Mouse (Mus musculus) lung, postnatal 36 days (tissue): Measurements from ENCODE around the gene Glp2r.
A peak's percentile ranks its signal among the peaks of the same experiment; 100 is the strongest.

Experiments
- DNase-seq: peaks from one replicate; pipeline ENCODE4 v3.0.0; 2022; ENCODE audit warnings: mixed read lengths

The Glp2r gene

DNA sequence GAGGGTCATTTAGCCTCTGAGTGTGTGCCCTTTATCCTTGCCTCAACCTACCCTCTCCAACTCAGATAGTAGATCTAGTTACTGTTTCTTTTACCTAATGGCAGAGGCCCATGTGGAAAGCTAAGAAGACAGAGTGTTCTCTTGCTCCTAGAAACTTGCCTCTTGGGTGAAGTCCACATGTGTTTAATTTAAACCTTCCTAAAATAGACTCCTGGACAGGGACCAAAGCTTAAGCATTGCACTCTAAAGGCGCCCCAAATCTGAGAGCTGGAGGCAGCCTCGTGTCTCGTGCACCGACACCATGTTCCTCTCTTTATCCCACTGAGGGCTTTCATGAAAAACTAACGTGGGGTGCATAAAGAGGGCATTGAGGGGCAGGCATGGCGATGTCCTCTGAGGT, 43.9 kb downstream of the Glp2r start:
- no peak for DNase-seq

DNA sequence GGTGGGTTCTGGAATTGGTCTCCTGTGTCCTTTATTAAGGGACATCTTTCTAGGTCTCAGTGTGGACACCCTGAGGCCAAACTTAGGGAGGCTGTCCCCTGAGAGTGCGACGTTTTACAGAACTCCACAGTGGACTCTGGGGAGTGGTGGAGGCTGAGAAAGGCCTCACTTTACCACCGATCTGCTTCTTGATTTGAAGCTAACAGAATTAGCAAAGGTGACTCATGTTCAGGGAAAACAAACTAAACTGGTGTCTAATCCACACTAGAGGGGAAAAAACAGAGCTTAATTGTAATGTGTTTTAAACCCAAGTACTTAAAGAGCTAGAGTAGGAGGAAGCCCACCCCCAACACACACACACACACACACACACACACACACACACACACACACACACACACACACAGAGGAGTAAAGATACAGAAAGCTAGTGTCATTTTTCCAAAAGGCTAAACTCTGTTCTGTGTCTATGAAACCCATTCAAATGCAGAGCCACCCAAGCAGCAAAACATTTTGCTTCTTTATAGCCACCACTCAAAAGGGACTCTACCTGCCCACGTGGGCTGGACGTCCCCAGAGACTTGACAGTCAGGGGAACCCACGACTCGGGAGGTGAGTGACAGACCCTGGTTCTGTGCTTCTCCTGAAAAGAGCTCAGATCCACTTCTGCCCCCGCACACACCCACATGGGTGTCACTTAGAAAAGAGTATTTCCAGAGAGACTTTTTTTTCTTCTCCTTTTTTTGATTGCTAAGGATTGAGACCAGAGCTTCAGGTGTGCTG, 47.5 kb downstream of the Glp2r start:
- no peak for DNase-seq

DNA sequence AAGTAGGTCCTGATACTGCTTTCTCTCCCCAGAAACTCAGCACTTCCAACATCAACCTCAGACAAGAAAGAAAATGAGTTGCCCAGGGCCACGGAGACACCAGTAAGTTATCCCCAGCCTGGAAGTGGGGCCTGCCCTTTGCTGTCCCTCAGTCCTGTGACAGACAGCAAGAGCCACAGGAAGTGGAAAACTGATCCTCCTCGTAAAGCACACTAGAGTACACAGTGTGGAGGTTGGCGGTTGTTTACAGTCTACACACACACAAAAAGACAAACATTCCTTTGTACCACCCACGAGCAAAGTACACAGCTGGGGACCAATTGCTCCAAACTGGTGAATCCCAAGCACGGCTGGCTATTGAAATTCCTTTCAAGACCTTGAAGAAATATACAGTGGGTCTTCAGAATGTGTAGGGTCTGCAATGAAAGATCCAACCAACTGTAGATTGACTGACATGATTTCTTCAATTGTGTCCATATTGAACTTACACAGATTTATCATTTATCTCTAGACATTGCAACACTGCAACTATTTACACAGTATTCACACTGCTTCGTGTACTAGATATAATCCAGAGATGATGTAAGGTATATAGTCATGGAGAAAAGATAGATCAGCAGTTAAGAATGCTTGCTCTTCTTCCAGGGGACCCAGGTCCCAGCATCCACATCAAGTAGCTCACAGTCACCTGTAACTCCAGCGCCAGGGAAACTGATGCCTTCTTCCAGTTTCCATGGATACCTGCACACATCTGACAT, 48.4 kb downstream of the Glp2r start:
- DNase-seq: no peak

DNA sequence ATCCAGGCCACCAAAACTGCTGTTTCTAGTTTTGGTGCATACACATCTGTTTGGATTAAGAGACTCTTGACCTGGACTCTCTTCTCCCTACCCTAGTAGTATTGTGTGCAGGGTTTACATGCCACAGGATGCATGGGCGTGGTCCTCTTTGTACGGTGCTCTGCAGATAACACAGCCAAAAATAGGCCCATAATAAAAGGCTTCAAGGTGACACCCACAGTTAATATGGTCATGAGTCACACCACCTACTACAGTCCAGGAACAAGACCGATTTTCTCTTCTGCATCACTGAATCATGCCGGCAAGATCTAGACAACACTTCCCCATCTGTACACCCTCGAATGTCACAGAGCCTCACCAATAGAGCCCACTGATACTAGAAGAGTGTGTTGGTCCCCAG, 49.5 kb downstream of the Glp2r start:
- no peak for DNase-seq

DNA sequence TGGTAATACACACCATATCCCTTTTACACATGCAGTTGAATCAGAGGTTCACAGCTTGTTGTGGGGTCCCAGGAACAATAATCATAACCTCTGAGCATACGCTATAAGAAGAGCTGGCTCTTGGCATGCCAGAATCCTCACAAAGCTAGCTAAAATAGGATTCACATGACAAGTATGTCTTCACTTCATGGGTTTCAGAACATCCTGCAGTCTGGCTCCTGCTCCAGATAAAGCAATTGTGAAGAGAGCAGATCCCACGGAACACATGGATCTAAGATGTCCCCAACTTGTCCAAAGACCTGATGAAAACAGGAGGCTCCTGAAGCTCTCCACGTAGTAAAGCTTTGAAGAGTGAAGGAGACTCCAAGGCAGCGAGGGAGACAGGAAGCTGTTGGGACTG, 55.6 kb downstream of the Glp2r start:
- DNase-seq: no peak

DNA sequence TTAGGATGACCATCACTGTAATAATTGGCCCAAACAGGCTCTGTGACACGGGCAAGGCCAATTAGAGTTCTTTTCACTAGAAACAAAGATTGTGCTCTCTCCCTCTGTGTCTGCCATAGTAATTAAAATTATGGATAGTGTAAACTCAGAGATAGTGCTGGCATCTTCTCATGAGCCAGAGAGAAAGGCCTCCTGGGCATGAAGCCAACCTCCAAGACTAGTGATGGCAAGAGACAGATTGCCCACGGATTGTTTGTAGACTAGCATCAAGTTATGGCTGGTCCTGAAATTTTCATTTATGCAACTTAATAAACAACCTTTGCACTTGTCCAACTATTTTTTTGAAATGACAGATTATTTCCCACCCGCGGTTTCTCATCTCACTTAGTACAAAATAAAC, 58.0 kb downstream of the Glp2r start:
- no peak for DNase-seq

DNA sequence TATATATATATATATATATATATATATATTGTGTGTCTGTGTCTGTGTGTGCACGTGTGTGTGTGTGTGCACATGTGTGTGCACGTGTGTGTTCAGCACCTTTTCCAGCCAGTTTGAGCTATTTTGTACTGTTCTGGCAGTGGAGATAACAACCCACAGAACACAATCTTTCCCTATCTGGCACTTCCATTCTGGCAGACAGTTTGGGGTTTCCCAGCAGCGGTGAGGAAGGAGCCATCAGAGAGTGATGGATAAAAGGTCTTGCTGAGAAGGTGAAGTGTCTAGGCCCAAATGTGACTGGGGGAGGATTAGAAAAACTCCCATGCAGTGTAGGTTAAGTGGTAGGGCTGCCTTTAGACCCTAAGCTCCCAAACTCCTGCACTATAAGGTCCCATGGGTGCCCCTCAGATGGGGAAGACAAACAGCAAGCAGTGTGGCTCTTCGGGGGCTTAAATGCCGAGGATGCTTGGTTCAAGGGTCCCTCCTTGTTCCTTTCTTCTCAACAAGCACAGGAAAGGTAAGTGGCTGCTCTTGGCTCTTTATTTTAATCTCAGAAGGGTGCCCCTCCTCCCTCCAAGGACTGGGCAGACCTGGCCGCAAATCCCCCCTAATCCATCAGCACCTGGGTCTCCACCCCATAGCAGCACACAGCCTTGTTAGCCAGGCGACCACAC, 76.1 kb downstream of the Glp2r start, which contains the start of gene Rcvrn:
TSS of gene Rcvrn (plus strand) at position 624 of the 674 bp plus-strand sequence.
- DNase-seq: no peak

DNA sequence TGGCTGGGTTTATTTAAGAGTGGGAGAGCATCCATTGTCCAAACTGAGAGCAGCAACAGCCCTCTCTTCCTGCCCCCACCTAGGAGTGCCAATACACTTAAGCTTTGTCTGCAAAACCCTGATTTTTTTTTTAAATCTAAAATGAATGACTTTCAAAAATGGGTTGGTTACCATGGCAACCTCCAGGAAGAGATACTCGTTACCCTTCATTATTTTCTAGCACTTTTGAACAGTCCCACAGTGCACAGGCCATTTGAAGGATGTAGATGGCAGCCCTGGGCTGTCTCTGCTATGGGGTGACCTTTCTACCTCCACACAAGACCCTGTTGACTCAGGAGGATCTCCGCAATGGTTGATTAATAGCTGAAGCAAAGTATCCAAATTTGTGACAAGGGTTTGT, 84.8 kb downstream of the Glp2r start:
- DNase-seq: no peak

DNA sequence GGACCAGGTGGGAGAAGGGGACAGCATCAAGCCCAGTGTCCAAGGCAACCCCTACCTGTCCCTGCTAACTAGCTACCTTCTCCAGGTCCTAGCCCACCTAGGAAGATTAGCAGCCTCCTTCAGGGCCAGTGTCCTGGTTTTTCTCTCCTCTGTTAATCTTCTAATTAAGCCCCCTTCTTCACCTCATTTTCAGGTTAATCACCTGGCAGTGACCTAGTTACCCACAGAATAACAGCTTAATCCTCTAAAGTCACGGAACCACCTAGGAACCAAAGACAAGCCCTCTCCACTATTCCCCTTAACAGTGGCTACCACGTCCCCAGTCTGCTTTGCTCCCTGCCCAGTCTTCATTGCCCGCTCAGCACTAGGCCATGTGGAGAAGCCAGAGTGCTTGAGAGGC, 89.1 kb downstream of the Glp2r start:
- no peak for DNase-seq

DNA sequence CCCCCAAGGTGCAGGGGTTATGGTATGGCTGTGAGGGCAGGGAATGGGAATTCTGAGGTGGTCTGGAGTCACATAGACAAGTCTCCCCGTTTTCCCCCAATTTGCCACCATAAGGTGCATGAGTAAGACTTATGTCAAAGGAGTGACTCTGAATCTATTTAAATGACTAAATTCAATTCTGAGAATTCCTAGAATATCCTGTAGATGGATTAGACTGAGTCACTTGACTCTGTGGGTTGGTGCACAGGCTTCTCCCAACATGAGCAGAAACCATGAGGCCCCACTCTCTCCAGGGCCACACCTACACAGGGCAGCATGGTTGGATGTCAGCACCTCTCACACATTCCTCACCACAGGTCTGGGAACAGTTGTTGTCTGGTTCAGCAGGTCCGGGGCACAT, 91.0 kb downstream of the Glp2r start:
- DNase-seq: no peak

DNA sequence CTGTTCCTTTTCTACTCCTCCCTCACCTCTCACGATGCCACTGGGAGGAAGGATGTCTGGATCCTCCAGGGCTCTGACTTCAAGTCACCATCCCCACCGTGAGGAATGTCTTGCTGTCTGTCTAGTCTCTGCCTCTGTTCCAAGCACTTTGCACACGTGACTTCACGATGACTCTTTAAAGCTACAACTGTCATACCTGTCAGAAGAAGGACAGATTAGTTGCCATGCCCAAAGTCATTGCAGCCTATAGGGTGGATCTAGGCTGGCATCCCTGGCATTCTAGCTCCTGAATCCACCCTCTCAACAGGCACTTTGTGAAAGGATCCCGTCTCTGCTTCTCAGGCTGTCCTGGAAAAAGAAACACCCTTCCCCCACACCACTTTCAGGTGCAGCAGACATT, 91.7 kb downstream of the Glp2r start:
- no peak for DNase-seq

DNA sequence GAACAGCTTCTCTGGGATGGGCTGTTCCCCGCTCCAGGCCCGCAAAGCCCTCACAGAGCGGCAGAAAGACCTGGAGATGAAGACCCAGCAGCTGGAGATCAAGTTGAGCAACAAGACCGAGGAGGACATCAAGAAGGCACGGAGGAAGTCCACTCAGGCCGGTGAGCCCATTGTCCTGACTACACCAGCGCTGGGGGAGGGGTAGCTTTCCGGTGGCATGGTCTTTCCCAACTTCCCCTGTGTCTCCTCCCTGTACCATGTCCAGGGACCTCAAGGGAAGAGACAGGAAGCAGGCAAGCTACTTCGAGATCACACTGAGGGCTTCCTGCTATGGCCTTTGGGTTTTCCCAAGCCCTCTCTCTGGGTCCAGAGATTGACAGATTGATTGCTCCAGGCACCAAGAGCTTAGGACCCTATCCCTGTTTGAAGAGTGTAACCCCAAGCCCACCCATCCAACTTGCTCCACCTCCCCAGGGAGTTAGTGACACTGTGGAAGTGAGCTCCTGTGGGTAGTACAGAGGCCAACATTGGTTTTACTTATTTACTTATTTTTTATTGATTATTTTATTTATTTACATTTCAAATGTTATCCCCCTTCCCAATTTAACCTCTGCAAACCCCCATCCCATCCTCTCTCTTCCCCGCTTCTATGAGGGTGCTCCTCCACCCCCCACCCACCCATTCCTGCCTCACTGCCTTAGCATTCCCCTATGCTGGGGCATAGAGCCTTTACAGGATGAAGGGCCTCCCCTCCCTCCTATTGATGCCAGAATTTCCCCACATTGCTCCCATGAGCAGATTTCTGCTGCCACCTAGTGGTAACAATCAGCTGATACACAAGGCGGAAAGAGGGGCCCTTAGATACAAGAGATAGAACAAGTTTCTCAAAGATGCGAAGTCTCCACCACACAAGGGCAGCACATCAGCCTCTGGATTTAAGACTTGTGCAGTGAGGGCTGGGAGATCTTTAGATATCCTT, 95.1 kb downstream of the Glp2r start:
- peak; percentile 78 for DNase-seq

DNA sequence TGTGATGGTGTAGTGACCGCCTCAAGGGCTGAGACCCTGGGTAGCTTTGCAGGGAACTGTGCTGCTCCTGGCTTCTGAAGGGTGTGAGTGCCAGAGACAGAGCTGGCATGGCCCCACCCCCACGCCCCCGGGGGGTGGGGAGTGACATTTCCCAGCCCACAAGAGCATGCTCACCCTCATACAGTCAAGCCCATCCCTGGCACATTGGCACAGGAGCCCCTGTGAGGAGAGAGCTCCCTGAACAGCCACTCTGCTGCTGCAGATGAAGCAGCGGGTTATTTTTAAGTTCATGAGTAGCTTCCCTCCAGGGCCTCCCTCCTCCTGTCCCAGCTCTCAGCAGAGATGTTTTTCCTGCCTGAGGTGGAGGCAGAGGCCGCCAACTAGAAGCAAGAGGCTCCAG, 98.8 kb downstream of the Glp2r start:
- DNase-seq: no peak

DNA sequence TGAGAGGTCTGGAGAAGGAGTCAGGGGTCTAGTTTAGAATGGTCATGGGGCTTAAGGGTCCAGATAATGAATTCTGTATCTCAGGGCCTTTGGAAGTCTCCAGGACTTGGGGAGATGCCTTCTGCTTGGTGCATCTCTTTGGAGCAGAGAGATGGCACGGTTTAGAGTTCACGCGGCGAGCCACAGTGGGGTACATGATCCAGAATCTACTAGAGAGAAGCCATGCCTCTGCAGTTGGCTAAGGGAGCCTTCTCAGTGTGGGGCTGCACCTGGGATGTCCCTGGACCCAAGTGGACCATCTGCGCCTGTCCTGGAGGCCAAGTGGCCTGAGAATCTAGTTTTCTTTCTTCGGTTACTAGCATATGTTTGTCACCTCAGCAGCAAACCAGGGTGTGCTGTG, 100.9 kb downstream of the Glp2r start:
- no peak for DNase-seq

DNA sequence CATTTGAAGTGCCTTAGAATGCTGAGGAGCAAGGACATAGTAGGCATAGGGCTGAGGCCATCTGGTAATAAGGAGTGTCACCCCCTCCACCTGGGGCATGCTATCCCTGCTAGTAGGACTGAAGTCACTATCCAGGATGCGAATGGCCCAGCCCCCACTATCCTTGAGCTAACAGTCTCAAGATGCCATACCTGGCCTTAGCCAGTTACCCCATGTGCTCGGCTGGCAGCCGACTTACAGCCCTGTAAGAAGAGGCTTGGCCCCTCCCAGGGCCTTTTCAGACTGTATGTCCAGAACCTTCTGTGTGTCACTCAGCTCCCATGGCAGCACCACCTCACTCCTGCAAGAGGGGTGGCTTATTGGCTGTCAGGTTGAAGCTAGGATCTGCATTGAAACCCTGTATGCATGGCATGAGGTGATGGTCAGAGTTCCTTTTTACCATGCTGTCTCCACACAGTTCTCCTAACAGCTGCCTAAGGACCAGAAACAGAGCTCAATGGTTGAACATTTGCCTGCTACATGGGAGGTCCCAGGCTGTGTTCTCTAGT, 102.4 kb downstream of the Glp2r start:
- no peak for DNase-seq

DNA sequence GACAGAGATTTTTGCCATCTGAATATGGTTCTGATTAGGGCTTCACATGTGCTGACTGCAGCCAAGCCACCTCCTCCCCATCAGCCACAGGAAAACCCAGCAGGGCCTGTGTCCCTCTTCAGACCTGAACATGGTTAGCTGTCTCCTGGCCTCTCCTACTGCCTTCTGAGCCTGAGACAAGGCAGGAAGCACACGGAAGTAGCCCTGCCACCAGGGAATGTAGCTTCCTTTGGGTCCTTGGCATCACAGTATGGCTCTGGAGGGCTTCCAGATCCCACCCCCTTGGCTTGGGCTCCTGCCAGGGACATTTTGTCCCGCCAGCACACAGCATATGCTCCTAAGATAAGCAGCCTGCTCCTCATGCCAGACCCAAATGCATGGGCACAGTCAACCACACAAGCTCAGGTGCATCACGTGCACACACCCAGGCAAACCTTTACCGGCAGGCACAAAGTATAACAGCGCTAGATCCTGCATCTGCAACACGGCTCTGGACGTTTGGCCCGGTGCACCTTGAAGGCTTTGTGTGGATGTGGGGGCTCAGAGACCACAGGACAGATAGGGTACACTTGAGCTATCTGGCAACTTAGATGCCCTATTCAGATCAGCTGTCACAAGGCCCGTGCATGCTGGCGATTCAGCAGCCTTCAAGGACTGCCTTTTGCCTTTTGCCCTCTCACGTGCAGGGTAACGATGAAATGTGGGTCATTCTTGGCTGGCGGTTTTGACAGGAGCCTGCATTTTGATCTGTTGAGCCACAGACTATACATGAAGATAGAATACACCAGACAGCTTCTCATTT, 103.2 kb downstream of the Glp2r start:
- DNase-seq: peak; percentile 81

DNA sequence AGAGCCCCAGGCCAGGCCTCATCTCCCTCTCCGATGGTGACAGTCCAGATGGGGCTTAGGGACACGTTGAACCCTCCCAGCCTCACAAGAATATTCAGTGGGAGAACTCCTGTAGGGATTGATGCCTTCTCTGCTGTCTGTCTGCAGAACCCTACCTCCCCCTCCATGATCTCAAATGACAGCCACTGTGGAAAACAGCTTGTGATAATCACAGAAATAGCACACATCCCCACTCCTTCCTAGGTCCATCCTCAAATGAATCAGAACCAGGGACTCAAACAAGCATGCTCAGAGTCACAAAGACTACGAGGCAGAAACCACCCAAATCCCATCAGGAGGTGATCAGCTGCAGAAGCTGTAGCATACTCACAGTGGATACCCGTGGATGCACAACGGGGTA, 104.8 kb downstream of the Glp2r start:
- DNase-seq: no peak

DNA sequence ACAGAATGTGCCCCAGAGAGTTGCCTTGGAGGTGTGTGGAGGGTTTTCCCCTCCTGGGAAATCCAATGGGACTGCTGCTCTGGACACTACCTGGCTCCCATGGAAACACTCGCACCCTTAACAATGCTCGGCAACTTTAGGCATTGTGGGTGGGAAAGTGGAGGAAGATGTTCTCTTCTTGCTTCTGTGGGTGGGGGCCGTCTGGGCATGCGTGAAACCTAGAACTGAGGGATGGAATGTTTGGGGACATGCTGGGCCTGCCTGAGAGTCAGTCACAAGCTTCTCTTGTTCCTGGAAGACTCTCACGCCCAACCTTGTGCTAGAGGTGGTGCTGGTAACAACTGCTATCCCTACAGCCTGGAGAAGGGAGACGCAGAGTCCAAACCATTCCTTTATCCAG, 106.0 kb downstream of the Glp2r start:
- DNase-seq: no peak

DNA sequence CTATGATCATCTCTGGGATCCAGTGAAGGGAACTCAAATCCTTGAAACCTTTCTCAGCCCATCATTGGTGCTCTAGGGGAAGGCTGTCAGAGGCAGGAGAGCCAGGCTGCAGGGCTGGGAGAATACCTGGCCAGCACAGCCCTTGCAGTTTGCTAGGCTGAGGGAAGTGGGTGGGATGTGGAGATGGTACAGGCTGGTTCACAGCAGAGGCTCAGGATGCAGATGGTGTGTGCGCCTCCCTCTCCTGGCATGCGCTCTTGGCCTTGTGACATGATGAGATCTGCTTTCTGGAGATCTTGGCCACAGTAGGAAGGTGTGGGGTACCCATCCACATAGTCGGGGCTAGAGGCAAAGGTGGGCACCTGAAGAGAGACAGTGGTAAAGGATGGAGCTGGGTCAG, 106.7 kb downstream of the Glp2r start:
- no peak for DNase-seq

DNA sequence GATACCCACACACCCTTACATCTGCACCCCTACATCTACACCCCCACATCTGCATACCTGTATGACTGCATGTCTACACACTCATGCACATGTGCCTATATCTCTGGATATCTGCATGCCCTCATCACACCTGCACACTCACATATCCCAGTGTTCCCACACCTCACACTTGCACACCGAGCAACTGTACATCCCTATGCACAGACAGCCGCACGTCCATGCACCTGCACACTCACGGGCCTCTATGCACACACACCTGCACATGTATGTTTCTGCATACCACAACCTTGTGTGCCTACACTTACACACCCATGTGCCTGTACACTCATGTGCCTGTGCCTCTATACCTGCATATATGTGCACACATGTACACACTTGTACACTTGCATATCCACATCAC, 107.5 kb downstream of the Glp2r start:
- DNase-seq: no peak

DNA sequence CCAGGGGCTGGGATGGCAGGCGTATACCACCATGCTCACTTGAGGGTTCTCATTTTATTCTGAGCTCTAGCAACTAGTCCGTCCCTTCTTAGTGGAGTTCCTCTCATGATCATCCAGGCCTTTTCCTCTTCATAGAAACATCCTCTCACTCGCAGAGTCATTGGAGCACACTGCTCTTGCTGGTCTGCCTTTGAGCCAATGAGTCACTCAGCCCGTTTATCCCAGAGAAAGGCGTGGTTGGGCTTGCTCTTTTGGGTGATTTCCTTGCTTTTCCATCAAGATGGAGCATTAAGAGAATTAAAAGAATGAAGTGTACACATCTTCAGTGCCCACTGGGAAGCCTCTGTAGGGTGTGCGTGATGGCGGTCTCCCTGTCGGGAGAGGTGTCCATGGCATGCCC, 109.5 kb downstream of the Glp2r start:
- no peak for DNase-seq
